Mouse (Mus musculus) ovary, postnatal 10 days (tissue): Measurements from ENCODE around the gene Lingo1.

ENCODE experiments used
- DNase-seq: peaks from one replicate; pipeline ENCODE4 v3.0.0; 2022; ENCODE audit warnings: low spot score

Gene Lingo1

DNA sequence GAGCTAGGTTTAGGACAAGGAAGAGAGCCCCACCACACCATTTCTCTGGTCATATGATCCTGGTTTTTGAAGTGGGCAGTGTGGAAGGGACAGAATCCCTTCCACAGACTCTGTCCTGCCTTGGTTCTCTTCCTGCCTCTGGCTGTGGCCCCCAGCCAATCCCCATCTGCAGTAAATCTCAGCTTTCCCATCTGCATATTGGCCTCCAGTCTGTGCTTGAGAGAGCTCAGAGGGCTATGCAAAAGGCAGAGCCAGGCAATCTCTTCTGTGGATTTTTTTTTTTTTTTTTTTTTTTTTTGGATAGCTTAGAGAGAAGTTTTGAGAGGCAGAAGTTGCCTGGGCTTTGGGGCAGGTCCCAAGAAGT is 190.8 kb downstream of the Lingo1 start:
- no peak for DNase-seq

DNA sequence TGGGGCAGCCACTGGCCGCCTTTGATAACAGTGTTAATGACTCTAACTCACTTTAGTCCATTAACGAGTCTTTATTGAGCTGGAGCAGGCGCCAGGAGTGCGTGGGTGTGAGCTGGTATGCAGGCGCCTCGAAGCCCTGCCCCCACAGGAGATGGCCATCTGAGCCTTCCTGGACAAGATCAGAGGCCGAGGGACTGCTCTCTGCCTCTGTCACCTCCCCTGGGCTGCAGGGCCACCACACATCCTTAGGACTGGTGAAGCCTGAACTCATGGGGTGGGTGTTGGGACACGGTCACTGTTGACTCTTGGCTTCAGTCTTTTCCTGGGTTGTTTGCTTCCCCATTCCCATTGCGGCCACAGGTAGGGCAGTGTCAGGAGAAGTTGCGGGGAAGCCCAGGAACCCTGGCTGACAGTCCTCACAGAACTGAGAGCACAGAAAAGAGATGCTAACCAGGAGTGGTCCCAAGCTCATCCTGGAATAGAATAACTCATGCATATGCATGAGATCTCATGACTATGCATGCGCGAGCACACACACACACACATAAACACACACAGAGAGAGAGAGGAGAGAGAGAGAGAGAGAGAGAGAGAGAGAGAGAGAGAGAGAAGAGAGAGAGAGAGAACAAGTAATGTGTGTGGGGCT is 191.3 kb downstream of the Lingo1 start:
- no peak for DNase-seq

DNA sequence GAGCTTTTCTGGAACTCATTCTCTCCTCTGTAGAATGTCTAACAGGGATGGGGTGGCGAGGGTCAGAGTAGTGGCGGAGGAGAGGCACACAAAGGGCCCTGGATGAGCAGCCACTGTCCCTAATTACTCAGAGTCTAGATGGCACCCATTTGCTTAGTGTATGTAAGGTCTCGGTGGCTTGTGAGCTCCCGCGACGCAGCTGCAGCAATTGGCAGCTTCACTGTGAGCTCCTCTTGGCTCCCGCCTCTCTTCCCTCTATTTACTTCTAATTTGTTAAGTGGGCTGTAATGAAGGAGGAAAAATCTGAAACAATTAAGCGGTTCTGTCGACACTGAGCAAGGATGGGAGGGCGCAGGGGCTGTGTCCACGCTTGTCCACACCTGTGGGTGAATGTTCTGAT is 195.6 kb downstream of the Lingo1 start:
- DNase-seq = no peak

DNA sequence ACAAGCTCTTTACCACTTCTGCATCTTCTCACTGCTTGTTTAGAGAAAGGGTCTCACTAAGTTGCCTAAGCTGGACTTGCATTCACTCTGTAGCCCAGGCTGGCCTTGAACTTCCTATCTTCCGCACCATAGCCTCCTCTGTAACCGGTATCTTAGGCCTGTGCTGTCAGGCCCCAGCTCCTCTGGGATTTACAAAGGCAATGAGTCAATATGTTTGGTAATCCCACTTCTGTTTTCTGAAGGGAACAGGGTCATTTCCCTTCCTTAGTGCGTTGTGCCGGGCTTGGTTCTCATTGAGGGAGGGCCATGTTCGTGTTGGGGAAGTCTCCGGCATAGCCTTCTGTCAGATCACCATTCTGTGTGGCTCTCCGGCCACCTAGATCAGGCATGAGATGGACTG is 203.6 kb downstream of the Lingo1 start:
- DNase-seq = no peak

DNA sequence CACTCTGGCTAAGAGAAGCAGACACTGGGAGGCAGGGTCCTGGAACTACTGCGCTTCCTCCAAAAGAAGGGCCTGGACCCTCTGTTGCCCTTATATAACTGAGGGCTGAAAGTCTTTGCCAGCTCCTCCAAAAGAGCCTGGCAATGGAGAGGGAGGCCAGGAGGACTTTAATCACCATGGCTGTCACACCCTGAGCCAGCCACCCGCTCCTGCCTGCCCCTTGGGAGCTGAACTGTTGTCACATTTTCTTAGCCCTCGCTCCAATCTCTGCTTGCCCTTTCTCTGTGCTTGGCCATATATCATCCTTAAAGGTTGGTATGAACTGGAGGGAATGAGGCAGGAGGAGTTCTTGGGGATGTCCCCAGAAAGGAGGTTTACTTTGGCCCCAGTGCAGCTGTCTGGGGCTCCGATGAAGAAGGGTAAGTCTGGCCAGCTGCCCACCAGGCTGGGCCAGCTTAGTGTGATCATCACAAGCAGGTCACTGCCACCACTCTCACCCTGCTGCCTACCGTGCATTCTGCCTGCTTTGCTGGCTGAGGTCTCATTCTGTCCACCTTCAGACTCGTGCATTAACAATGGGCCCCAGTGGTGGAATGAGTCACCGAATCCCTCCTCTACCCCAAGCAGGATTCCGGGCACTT is 204.9 kb downstream of the Lingo1 start:
- DNase-seq = no peak

DNA sequence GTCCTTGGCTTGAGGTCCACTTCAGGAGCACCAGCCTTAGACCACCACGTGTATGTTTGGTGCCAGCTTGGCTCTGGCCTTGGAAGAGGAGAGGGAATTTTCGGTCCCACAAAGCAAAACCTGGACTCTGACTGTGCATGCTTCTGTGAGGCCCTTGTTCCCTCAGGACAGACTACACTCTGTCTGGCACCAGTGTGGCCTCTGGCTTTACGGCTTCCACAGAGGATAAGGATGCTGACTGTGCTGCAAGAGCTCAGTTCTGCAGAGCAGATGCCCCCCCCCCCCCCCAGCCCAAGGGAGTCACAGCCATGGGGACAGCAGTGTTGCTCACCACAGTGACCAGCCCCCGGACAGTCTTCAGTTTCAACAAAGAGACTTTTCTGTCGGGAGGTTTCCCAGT is 206.5 kb downstream of the Lingo1 start:
- DNase-seq = no peak

DNA sequence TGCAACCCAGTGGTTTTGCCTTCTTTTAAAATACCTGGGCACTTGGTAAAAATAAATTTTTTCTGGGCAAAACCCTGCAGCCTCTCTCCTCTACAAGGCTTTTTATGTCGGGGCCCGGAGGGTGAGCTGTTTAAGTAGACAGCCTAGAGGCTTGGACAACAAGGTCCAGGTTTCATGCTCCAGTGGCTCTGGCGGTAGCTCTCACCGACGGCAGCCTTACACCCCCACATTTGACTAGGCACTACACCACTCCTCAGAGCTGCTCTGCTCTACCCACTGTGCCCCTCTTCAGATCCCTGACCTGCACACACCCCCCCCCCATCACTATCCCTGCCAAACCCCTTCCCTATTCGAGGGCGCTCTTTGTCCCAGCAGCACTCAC is 212.2 kb downstream of the Lingo1 start:
- no peak for DNase-seq

DNA sequence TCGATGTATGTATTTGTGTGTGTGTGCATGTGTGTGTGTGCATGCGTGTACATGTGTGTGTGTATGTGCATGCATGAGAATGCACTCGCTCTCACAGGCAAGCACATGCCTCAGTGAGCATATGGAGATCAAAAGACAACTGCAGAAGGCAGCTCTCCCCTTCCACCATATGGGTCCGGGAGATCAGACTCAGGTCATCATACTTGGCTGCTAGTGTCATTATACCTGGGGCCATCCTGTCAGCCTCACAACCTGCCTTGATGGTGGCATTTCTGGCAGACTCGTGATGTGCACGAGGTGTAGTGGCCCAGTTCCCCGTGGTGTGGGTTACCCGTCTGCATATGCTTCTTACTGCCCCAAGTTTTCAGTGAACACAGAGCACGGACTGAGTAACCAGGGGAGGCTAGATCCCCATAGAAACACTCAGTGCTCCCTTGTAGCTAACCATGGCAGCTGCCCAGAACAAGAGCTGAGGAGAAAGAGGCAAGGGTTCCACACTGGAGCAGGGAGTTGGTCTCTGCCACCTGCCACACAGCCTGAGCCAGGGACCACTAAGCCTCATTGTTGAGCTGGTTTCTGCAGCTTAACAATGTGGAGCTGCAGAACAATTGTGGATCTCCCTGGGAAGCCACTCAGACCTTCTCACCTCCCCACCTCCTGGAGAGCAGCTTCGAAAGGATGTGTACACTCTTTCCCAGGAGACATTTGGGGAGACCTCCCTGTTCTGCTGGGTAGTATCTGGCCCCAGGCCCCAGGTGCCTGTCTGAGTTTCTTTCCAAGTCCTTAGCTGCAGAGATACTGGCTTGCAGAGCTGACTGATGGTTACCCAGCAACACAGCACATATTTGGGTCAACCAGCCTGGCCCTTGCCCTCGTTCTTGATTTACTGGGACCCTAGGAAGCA is 212.9 kb downstream of the Lingo1 start:
- no peak for DNase-seq

DNA sequence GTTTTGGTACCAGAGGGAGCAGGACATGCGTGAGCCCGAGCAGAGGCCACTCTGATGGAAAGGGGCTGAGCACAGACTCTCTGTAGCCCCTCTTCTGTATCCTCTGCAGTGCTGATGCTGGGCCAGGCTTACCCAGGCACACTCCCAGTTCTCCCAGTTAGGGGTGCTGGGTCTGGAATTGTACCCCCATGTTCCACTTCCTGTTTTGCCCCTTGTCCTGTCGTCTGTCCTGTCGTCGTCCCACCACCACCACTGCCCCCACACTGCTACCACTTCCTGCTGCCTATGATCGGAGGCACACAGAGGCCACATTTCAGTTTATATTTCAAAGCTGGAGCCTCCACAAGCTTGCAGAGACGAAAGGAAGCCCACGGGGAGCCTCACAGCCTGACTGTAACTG is 213.6 kb downstream of the Lingo1 start:
- DNase-seq = no peak

DNA sequence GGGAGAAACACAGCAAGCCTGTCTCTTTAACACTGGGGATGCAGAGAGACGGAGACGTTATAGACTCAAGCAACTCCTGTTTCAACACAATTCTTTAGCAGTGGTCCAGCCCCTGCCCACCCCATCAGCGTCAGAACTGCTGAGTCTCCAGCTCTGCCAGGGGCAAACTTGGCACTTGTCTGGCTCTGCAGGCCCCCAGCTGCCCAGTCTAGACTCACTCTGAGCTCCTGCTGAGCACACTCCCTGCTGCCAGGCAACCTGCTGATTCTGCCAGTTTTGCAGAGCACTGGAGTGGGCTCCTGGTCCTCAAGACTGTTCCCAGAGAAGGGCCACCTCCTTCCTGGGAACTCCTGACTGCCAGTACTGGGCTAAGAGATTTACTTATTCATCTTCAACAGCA is 214.6 kb downstream of the Lingo1 start:
- DNase-seq = no peak

DNA sequence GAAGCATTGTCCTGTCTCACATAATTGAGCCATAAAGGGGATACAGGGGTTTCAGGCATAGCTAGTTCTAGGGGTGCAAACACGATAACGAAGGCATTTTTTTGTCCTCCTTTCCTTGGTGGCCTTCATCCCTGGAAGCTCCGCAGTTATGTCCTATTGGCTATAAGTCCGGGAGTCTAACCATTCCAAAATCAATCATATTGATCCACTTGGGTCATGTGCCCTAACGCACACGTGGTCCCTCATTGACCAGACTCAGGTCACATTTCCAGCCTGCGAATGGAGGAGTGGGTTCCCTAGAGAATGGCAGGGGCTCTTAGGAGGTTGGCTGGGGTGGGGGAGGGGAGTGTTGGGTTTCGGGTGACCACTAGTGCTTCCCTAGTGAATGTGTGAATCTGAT is 215.3 kb downstream of the Lingo1 start:
- no peak for DNase-seq

DNA sequence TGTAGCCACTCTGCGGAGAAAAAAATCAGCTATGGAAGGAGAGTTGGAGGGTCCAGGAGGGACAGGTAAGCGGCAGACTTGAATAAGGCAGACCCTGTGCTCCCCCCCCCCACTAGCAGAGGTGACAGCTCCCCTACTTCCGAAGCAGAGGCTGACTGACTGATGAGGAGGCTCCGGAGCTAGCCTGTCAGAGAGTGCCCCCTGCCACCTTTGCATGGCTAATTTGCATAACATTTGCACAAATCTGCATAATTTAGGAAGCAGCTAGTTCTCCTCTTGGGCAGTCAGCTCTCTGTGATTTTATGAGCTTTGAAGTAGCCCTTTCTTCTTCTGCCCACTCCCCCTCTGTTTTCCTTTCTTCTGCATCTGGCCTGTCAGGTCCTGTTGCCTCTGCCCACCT is 216.2 kb downstream of the Lingo1 start:
- DNase-seq = no peak

DNA sequence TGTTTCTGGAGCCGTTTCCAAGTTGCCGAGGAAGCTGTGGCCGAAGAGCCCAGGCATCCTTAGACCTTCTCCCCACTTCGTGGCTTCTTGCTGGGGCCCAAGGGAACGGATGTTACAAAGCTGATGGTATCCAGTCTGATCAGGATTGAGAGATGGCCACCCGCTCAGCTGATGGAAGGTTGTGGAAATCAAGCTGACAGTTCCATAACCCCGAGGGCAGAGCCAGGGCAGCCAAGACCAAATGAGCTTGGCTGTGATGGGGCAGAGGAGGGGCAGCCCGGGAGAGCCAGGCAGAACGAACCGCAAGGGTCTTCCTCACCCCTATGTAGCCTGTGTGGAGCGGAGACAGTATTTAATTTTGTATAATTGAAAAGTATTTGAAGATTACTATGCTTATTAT is 218.9 kb downstream of the Lingo1 start:
- DNase-seq = no peak

DNA sequence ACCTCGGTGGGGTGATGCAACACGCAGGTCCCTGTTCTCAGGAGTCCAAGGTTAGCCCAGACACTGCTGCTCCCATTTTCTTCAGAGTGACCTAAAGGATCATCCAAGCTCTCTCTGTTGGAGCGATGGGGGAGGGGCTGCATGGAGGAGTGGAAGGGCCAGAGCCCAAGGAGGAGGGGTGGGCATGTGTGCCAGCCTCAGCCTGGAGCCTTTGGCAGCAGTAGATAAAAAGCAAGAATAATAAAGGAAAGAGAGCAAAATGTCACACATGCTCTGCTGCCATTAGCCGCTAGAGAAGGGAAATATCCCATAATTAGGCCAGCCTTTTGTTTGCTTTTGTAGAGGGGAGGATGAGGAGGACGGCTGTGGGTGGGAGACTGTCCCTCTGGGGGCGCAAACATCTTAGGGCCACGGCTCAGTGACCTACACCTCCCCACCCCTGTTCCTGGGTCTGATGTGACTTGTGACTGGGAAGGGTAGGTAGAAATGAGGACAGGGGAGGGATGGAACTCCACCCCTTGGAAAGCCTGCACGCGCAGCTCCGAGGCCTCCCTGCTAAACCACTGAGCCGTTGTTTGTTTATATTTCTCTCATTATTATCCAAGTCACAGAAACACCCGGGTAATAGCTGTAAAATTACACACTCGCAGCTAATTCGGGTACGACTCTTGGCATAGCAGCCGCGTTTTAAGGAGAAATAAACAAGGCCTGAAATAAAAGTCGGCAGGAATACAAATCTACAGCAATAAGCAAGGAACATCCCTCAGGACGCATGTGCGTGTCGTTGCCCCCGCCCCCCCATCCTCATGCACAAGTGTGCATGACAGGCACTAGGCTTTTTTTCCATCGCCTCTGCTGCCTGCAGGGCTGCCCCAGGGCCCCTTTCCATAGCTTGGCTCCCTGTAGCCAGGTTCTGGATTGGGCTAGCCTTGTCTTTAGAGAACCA is 223.5 kb downstream of the Lingo1 start:
- no peak for DNase-seq
